Mouse (Mus musculus): ENCODE measurements at regions not wholly inside any gene's neighbourhood (a gene's known extent, or its start where the extent isn't known, plus 50 kb on each side); places are given as distances from the start of the nearest gene placed in this dataset.

GRCm38 (mm10) chr12:25167504-25168212 is 70.7 kb upstream of the Id2 start:
- DNase-seq (ENCODE audit: low spot score in 2 of 2): no peak

GRCm38 (mm10) chr12:25166525-25166924 is 69.6 kb upstream of the Id2 start:
- DNase-seq (ENCODE audit: low spot score in 2 of 2): no peak

GRCm38 (mm10) chr12:25165650-25166049 is 68.7 kb upstream of the Id2 start:
- DNase-seq (ENCODE audit: low spot score in 2 of 2): no peak

GRCm38 (mm10) chr12:25164724-25165123 is 67.8 kb upstream of the Id2 start:
- DNase-seq (ENCODE audit: low spot score in 2 of 2): no peak

GRCm38 (mm10) chr12:25163541-25163940 is 66.6 kb upstream of the Id2 start:
- DNase-seq (ENCODE audit: low spot score in 2 of 2): peak; percentile 43 to 62

- no peak for DNase-seq (ENCODE audit: low spot score in 2 of 2)
These were observed 65.9 kb upstream of the Id2 start for GRCm38 (mm10) chr12:25162843-25163242.

GRCm38 (mm10) chr12:25161939-25162338 is 65.0 kb upstream of the Id2 start:
- no peak for DNase-seq (ENCODE audit: low spot score in 2 of 2)

GRCm38 (mm10) chr12:25160990-25161843 is 64.3 kb upstream of the Id2 start:
- DNase-seq (ENCODE audit: low spot score in 2 of 2): no peak

- DNase-seq (ENCODE audit: low spot score in 2 of 2): peak in 1 of 2 experiments; percentile 32
These were observed 62.2 kb upstream of the Id2 start for GRCm38 (mm10) chr12:25159091-25159490.

- DNase-seq (ENCODE audit: low spot score in 2 of 2): no peak
These were observed 60.3 kb upstream of the Id2 start for GRCm38 (mm10) chr12:25157238-25157637.

GRCm38 (mm10) chr12:25155396-25155795 is 58.5 kb upstream of the Id2 start:
- DNase-seq (ENCODE audit: low spot score in 2 of 2): no peak

GRCm38 (mm10) chr12:25148099-25148498 is 51.2 kb upstream of the Id2 start:
- DNase-seq (ENCODE audit: low spot score in 2 of 2): no peak
